Mouse (Mus musculus): Measurements from ENCODE around the gene Pdcd2. TPM values are rescaled to one million over a fixed set of nuclear protein-coding genes. Genes with fewer than 3 reads are reported as not detected.

The Pdcd2 gene
- 30.4 to 36.6 TPM (median 34.3 TPM) in 4 replicates for total RNA-seq (2023)

DNA sequence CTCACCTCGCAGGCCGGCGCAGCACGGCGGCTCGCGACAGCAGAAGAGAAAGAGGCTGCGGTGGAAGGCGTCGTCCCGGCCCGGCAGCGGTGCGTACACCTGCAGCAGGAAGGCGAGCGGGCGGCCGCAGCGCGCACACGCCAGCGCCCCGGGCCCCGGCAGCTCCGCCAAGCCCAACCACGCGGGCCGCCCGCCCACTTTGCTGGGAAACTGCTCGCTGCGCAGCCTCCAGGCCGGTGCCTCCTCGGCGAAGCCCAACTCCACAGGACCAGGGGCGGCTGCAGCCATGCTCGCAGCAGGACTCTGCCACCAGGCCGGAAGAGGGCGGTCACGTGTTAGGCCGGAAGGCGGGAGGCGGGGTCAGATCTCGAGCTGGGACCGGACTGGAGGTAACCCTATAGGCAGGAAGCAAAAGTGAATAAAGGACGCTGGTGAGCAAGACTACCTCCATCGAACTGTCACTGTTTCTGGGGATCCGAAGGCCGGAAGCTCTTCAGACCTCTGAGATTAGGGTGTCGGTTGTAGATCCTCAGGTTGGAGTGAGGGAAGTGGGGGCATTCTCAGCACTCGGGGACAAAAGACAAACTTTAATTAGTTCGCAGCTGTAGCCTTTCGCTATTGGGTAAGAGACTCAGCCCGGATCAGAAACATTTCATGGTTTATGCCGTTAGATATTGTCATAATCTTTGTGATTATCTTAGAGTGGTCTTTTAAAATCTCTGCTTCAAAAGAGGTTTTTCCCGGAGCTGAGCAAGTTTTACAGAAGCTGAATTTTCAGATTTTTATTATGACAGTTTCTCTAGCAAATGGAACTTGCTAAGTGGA is at the start of gene Pdcd2:
Gene Pdcd2 (minus strand): TSS at position 316 of the 825 bp plus-strand sequence.

GRCm38 (mm10) chr17:15564014-15564927 is 37.2 kb upstream of the Pdcd2 start, which contains the start of gene Prdm9:
TSS of gene Prdm9 (minus strand) at chr17:15564354.

DNA sequence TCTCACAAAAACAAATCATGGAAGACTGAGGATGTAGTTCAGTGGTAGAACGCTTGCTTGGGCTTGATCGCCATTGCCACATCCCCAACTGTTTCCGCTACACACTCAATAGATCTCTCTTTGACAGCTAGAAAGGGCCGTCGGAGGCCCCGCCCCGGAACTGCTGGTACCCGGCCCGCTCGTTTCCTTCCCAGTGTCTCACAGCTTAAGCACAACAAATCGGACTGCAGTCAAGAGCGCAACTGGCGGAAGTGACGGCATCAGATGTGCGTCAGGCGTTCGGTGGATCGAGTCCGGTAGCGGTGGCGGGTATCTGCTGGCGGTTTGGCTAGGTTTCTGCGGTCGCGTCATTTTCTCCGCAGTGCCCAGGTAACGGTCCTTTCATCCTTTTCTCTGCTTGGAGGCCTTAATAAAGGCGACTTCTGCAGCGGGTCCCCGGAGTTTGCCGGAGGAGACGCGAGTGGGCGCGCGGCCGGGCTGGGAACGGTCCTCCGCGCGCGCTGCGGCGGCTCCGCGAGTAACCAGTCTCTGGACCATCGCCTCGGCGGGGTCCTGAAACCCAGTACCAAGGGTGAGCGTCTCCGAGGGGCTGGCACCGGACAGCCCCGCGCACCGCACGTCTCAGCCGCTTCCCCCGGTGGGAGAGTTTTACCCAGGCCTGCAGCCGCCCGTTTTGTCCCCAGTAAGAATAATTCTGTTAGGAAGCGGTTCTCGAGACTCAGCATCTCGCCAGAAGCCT is 27.3 kb downstream of the Pdcd2 start, which contains the start of the genes Psmb1 and Tbp:
Gene Psmb1 (minus strand): TSS at position 96 of the 739 bp plus-strand sequence.
Gene Tbp (plus strand): TSS at position 233 of the 739 bp plus-strand sequence.

Other genes starting within 250 kb of the Pdcd2 start
- 3.1 to 9.3 TPM (median 5.5 TPM) in 4 replicates for gene Dll1, start 150.4 kb downstream of the Pdcd2 start, total RNA-seq (2023)
- 28.7 to 33.2 TPM (median 30.6 TPM) in 4 replicates for gene Fam120b, start 131.1 kb downstream of the Pdcd2 start, total RNA-seq (2023)
- 101 to 111 TPM (median 104 TPM) in 4 replicates for gene Psmb1, start 27.6 kb downstream of the Pdcd2 start, total RNA-seq (2023)
- gene Tbp, start 27.4 kb downstream of the Pdcd2 start, total RNA-seq (2023), result 55.0 to 61.2 TPM (median 57.6 TPM) in 4 replicates
- 29.8 to 39.1 TPM (median 31.6 TPM) in 4 replicates for gene Prdm9, start 37.1 kb upstream of the Pdcd2 start, total RNA-seq (2023)
- gene Chd1, start 177.7 kb upstream of the Pdcd2 start, total RNA-seq (2023), result 116 to 128 TPM (median 122 TPM) in 4 replicates

Data from B cell, adult 62 days (primary cell).